Mouse (Mus musculus) heart, postnatal 10 days (tissue): ENCODE data around the gene Fam184b. TPM values are rescaled to one million over a fixed set of nuclear protein-coding genes. Genes with fewer than 3 reads are reported as not detected.

Experiments used
- total RNA-seq, 2 experiments: library from RNA; stranded (reverse); gene quantifications; 2 replicates each; pipeline ENCODE4 v1.2.3; 2021

Gene Fam184b
- total RNA-seq, 2 experiments from 2014 or later, result 0.10 to 0.12 TPM

Other genes with a start within 250 kb of the Fam184b start
- gene Qdpr, start 189.4 kb downstream of the Fam184b start, total RNA-seq, result 10 to 100 TPM; 78.9 to 81.4 TPM
- not detected for gene Clrn2, start 185.9 kb downstream of the Fam184b start, total RNA-seq
- gene Lap3, start 146.2 kb downstream of the Fam184b start, total RNA-seq, result 10 to 100 TPM; 77.1 to 77.2 TPM
- gene Med28, start 119.4 kb downstream of the Fam184b start, total RNA-seq, result 10 to 100 TPM; 50.4 to 53.8 TPM
- gene Ncapg, start 30.3 kb upstream of the Fam184b start, total RNA-seq, result 1 to 10 TPM; 6.7 to 7.1 TPM
- gene Lcorl, start 218.0 kb upstream of the Fam184b start, total RNA-seq, result 10 to 100 TPM; 14.8 to 16.5 TPM